Mouse (Mus musculus) ES-Bruce4 (cell line): ENCODE measurements at regions not wholly inside any gene's neighbourhood (a gene's known extent, or its start where the extent isn't known, plus 50 kb on each side); places are given as distances from the start of the nearest gene placed in this dataset.

Experiments used
- H3K27ac ChIP-seq: 2 replicates; pipeline ENCODE4 v1.5.1; 2012; ENCODE audit warnings: low read length, inconsistent platforms; ENCODE audit not compliant: insufficient read depth
- H3K27me3 ChIP-seq: 2 replicates; pipeline ENCODE4 v1.6.1; 2012; ENCODE audit warnings: mild to moderate bottlenecking, low read length, inconsistent platforms; ENCODE audit not compliant: control insufficient read depth, poor library complexity, insufficient read depth, severe bottlenecking
- H3K36me3 ChIP-seq: 2 replicates; pipeline ENCODE4 v1.6.1; 2012; ENCODE audit warnings: inconsistent platforms, mild to moderate bottlenecking, low read length, moderate library complexity; ENCODE audit not compliant: control insufficient read depth, poor library complexity, insufficient read depth, severe bottlenecking
- H3K4me1 ChIP-seq: one replicate; pipeline ENCODE4 v1.8.1; 2011; ENCODE audit warnings: low read length; ENCODE audit not compliant: control insufficient read depth, insufficient read depth
- H3K4me3 ChIP-seq: 2 replicates; pipeline ENCODE4 v1.5.1; 2011; ENCODE audit warnings: low read depth, mild to moderate bottlenecking, low read length
- H3K9ac ChIP-seq: 2 replicates; pipeline ENCODE4 v1.6.1; 2012; ENCODE audit warnings: low read depth, mild to moderate bottlenecking, inconsistent platforms; ENCODE audit not compliant: poor library complexity, severe bottlenecking
- H3K9me3 ChIP-seq: replicated peaks from 2 replicates; pipeline ENCODE4 v1.6.1; 2012; ENCODE audit warnings: mild to moderate bottlenecking, low read length, inconsistent platforms; ENCODE audit not compliant: control insufficient read depth, poor library complexity, insufficient read depth, severe bottlenecking
- CTCF ChIP-seq: IDR thresholded peaks from one replicate; pipeline ENCODE4 v1.8.1; 2011; ENCODE audit warnings: low read depth, low read length
- EP300 ChIP-seq: IDR thresholded peaks from 2 replicates; pipeline ENCODE4 v1.6.1; 2011; ENCODE audit warnings: low read depth, low read length; ENCODE audit not compliant: insufficient read depth
- POLR2A ChIP-seq: IDR thresholded peaks from one replicate; pipeline ENCODE4 v1.8.1; 2011; ENCODE audit warnings: low read length; ENCODE audit not compliant: insufficient read depth

DNA sequence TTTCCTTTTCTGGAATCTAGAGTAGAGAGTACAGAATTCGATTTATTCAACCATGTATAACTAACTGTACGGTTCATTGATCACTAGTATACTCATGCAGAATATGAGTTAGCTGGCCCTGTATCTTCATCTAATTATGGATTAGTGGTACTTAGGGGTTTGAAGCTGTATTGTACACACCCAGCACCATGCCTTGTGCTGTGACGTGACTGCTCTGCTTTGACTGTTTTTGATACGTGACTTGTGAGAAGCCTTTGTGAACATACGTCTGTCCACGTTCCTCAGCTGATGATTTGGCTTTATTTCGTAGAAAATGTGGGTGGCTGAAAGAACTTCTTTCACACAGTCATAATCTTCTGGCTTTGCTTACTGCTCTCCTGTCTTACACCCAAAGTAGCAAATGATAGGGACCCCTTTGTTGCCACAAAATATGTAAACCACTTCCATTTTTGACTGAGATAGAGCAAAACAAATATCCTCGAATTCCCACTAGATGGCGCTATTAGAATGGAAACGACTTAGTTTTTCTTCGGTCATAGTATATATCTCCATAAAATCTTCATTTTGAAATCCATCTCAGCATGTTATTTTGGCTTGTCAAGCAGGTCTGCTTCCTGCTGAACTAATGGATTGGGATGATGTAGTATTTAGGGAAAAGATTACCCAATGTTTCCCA lies 102.0 kb upstream of the Cwc22 start:
- no peak overlapping the region for H3K4me3 ChIP-seq
- H3K9me3 ChIP-seq: no peaks in the 10 kb centered on the region
- H3K9ac ChIP-seq: no peak overlapping the region
- H3K27me3 ChIP-seq: no peaks in the 10 kb centered on the region
- H3K4me1 ChIP-seq: no peaks in the 10 kb centered on the region
- H3K36me3 ChIP-seq: no peaks in the 10 kb centered on the region
- H3K27ac ChIP-seq: no peak overlapping the region
- no peak for TF ChIP-seq POLR2A
- no peak for TF ChIP-seq CTCF
- no peak for TF ChIP-seq EP300

- Histone ChIP-seq H3K9ac (no peak overlapping the region), H3K27me3 (no peaks in the 10 kb centered on the region), H3K27ac (no peak overlapping the region), H3K9me3 (no peaks in the 10 kb centered on the region), H3K4me3 (no peak overlapping the region), H3K4me1 (no peaks in the 10 kb centered on the region), H3K36me3 (no peaks in the 10 kb centered on the region)
- TF ChIP-seq EP300 (no peak), POLR2A (no peak), CTCF (no peak)
Observed at GRCm38 (mm10) chr2:78027319-78027718, 81.1 kb upstream of the Cwc22 start.

- H3K4me1 ChIP-seq: no peaks in the 10 kb centered on the region
- H3K9me3 ChIP-seq: no peaks in the 10 kb centered on the region
- H3K36me3 ChIP-seq: no peaks in the 10 kb centered on the region
- H3K4me3 ChIP-seq: no peak overlapping the region
- TF ChIP-seq EP300 (no peak), POLR2A (no peak), CTCF (no peak)
- H3K27ac ChIP-seq: no peak overlapping the region
- no peak overlapping the region for H3K9ac ChIP-seq
- no peaks in the 10 kb centered on the region for H3K27me3 ChIP-seq
Observed at GRCm38 (mm10) chr2:78026808-78027207, 80.6 kb upstream of the Cwc22 start.

DNA sequence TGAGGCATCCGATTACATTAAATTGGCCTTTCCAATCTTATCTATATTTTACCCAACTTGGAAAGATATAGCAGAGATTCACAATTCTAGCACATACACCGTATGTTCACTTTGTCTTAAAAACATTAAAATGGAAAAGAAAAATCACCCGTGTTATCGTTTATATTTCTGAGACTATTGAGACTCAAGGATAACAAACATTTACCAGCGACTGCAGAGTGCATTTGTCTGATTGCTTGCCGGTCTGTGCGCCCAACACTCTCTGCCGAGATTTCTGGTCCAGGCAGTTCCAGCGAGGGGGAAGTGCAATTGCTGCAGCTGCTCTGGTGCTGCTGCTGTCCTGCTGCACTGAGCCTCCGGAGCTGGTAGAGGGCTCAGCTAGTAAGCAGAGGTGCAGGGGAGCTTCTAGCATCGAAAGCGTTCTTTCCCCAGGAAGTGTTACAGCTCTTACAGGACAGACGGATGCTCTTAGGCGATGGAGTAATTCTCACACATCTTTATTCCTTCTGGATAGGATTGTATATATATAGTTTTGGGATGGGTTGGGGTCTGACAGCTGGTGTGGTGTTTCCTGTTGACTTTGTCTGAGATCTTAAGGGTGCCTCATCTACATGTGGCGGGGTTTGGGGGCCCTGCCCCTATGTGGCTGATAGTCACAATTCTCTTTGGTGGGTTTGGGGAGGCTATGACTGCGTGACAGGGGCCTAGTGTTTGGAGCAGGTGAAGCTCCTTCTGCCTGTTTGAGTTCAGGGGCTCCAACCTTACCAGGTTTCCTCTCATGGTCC lies 79.7 kb upstream of the Cwc22 start:
- TF ChIP-seq POLR2A (no peak), CTCF (no peak), EP300 (no peak)
- Histone ChIP-seq H3K9me3 (no peaks in the 10 kb centered on the region), H3K27ac (no peak overlapping the region), H3K36me3 (no peaks in the 10 kb centered on the region), H3K27me3 (no peaks in the 10 kb centered on the region), H3K9ac (no peak overlapping the region), H3K4me3 (no peak overlapping the region), H3K4me1 (no peaks in the 10 kb centered on the region)

DNA sequence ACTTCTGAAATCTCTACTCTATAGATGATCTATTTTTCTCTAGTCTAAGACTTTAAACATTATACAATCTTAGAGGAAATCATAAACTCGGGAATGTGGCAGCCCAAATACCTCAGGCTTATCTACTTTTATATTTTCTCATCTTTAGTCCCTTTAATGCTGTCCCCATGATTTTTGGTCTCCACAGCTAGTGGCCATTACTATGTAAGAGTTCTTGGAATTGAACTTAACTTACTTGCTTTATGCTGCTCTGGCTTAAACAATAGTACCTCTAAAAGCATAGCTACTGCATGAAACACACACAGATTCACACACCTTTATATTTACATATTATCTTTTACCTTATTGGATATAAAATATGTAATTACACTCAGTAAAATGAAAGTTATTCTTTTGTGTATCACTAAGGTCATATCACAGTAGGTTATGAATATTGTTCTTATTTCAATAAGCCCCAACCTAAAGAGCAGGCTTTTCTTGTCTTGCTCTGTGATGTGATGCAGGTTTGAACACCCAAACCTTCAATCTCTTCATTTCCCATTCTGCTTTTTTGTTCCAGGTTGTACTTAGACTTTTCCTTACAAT lies 78.9 kb upstream of the Cwc22 start:
- Histone ChIP-seq H3K27me3 (no peaks in the 10 kb centered on the region), H3K9me3 (no peaks in the 10 kb centered on the region), H3K4me1 (no peaks in the 10 kb centered on the region), H3K9ac (no peak overlapping the region), H3K4me3 (no peak overlapping the region), H3K36me3 (no peaks in the 10 kb centered on the region), H3K27ac (no peak overlapping the region)
- no peak for TF ChIP-seq EP300
- no peak for TF ChIP-seq CTCF
- TF ChIP-seq POLR2A: no peak

GRCm38 (mm10) chr2:78023916-78024685 lies 77.9 kb upstream of the Cwc22 start:
- Histone ChIP-seq H3K4me1 (no peaks in the 10 kb centered on the region), H3K27ac (no peak overlapping the region), H3K36me3 (no peaks in the 10 kb centered on the region), H3K27me3 (no peaks in the 10 kb centered on the region), H3K9ac (no peak overlapping the region), H3K9me3 (no peaks in the 10 kb centered on the region), H3K4me3 (no peak overlapping the region)
- TF ChIP-seq CTCF: no peak
- no peak for TF ChIP-seq EP300
- TF ChIP-seq POLR2A: no peak
